Mouse (Mus musculus) right cerebral cortex, postnatal 36 days (tissue): Measurements from ENCODE around the gene Golph3.
"Not testable (repeated sequence)": the region's sequence is repeated elsewhere in the genome, so short reads cannot be mapped to it uniquely, and the experiment has no call there.

Source experiments
- DNase-seq, 2 experiments: peaks; one replicate each; pipeline ENCODE4 v3.0.0; 2022; ENCODE audit warnings: low spot score in 2 of 2, mixed read lengths in 1 of 2

Gene Golph3

GRCm38 (mm10) chr15:12357459-12357858 lies 36.2 kb downstream of the Golph3 start:
- no peak for DNase-seq

GRCm38 (mm10) chr15:12358384-12358783 lies 37.1 kb downstream of the Golph3 start:
- no peak for DNase-seq

GRCm38 (mm10) chr15:12360519-12361212 lies 39.4 kb downstream of the Golph3 start:
- DNase-seq: no peak

- DNase-seq: no peak
These were observed 40.9 kb downstream of the Golph3 start for GRCm38 (mm10) chr15:12362001-12362700.

- DNase-seq: peak in 1 of 2 experiments; percentile 45
These were observed 41.4 kb downstream of the Golph3 start for GRCm38 (mm10) chr15:12362701-12363040.

GRCm38 (mm10) chr15:12364096-12364495 lies 42.8 kb downstream of the Golph3 start:
- DNase-seq: no peak

GRCm38 (mm10) chr15:12365416-12366071 lies 44.3 kb downstream of the Golph3 start:
- no peak for DNase-seq

- DNase-seq: peak; percentile 46 to 51
These were observed 44.8 kb downstream of the Golph3 start for GRCm38 (mm10) chr15:12366072-12366469.

GRCm38 (mm10) chr15:12366580-12367305 lies 45.5 kb downstream of the Golph3 start:
- not testable (repeated sequence) for DNase-seq

GRCm38 (mm10) chr15:12367306-12368080 lies 46.2 kb downstream of the Golph3 start:
- no peak for DNase-seq

GRCm38 (mm10) chr15:12368357-12368756 lies 47.1 kb downstream of the Golph3 start:
- no peak for DNase-seq

- DNase-seq: no peak
These were observed 47.6 kb downstream of the Golph3 start for GRCm38 (mm10) chr15:12368850-12369249.

- no peak for DNase-seq
These were observed 48.8 kb downstream of the Golph3 start for GRCm38 (mm10) chr15:12370096-12370495.

GRCm38 (mm10) chr15:12371183-12371582 lies 49.9 kb downstream of the Golph3 start:
- DNase-seq: peak; percentile 53 to 66

GRCm38 (mm10) chr15:12373496-12373895 lies 52.2 kb downstream of the Golph3 start:
- DNase-seq: no peak

GRCm38 (mm10) chr15:12373918-12374317 lies 52.7 kb downstream of the Golph3 start:
- no peak for DNase-seq

GRCm38 (mm10) chr15:12374916-12375315 lies 53.7 kb downstream of the Golph3 start:
- no peak for DNase-seq

GRCm38 (mm10) chr15:12375641-12376311 lies 54.5 kb downstream of the Golph3 start:
- DNase-seq: peak in 1 of 2 experiments; percentile 39

GRCm38 (mm10) chr15:12376491-12377069 lies 55.3 kb downstream of the Golph3 start:
- no peak for DNase-seq

- DNase-seq: no peak
These were observed 56.5 kb downstream of the Golph3 start for GRCm38 (mm10) chr15:12377800-12378199.
